Mouse (Mus musculus) right cerebral cortex, adult 2 months (tissue): ENCODE results near the gene Mcm3ap.

Experiments used
- DNase-seq, 2 experiments: peaks; one replicate each; pipeline ENCODE4 v3.0.0; 2021 to 2022; ENCODE audit warnings: low spot score in 2 of 2

Mcm3ap gene

DNA sequence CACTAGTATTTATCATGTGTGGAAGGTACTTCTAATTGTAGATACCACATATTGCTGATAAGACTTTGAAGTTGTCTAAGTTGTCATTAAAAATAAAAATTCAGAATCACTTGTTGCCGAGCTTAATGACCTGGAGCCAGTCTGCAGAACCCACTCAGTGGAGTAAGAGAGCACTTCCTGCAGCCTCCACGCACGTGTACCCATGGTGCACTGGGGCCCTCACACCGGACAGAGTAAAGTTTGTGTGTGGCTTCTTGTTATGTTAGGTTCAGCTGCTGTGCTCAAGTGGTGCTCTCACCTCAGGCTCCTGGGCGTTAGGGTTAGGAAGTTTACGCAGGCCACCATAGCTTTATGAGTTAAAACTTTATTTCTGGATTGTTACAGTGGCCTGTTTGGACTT is 26.8 kb downstream of the Mcm3ap start:
- DNase-seq, result no peak

DNA sequence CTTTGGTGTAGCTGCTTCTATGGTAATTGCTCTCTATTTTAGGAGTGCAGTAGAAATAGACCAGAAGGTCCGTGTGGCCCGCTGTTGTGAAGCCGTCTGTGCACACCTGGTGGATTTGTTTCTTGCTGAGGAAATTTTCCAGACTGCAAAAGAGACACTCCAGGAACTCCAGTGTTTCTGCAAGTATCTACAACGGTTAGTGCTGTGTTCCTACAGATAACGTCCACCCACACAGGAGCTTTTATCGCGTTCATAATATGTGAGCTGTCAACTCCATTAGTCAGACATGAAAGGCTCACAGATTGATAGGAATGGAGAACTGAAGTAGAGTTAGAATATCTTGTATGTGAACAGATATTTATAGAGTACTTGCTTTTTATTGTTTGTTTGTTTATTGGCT is 27.6 kb downstream of the Mcm3ap start:
- DNase-seq, result no peak

DNA sequence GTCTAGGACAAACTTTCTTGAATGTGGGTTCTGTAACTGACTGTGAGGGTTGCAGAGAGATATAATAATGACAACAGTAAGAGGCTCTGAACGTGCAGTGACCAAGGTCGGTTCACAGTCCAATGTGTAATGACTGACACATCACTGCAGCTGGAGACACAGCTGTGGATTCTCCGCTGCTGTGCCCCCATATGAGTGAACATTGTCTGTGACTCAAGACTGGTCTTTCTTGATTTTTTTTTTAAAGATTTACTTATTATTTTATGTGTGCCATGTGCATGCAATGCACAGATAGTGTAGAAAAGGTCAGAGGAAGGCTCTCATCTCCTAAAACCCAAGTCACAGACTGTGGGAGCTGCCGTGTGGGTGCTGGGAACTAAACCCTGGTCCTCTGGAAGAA is 28.8 kb downstream of the Mcm3ap start:
- DNase-seq, result no peak

DNA sequence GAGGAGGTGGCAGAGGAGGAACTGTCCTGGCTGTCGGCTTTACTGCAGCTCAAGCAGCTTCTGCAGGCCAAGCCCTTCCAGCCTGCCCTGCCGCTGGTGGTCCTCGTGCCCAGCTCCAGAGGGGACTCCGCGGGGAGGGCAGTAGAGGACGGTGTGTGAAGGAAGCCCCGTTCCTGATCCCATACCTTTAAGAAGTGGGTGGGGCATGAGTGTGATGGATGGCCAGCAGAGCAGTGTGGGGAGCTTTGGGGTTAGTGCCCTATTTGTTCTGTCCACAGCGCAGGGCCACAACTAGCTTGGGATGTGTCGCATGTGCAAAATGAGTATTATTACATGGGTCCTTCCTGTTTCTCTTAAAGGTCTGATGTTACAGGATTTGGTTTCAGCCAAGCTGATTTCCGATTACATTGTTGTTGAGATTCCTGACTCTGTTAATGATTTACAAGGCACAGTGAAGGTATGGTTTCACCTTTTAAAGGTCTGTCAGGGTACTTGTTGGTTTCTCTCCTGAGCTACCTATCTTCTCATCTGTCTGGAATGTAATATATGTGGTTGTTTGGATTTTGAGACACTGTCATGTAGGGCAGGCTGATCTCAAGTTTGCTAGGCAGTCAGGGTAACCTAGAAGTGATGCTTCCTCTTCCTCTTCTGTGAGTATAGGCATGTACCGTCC is 35.7 kb downstream of the Mcm3ap start:
- no peak for DNase-seq

DNA sequence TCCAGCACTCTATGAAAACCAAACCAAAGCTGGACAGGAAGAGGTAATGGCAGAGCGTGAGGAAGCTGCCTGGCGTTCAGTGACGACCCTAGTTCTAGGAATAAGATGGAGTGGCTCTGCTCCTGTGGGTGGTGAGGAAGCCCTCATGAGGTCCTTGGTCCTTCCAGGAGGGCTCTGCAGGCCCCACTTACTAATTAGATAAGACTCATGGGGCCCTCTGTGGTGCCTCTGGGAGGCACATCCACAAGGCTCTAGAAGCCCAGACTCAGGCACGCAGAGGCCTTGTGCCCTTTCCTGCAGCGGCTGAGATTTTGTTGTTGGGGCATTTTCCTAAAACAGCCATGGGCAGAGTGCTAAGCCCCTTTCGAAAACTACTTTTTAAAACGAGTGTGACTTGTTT is 37.1 kb downstream of the Mcm3ap start:
- no peak for DNase-seq

DNA sequence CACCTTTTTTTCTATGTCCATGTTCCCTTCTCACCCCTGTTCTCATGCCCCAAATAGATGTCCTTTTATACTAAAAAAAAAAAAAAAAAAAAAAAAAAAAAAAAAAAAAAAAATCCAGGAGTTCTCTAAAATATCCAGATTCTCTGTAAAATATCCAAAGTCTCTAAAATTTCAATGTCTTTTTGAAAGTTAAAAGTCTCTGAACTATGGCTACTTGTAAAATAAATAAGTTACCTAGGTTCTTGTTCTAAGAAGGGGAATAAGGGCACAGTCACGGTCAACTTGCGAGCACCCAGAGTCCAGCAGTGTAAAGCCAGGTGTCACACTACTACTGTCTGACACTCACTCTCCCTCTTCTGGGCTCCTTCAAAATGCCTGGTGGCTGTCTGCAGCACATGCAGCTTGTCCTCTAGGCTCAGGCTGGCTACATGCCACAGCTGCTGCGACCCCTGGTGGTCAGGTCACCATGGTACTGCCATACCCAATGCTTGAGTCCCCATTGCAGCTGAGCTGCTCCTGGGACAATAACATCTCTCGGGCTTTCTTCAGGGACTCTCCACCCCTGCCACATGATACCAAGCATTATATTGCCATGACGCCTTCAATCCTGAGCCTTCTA is 44.3 kb downstream of the Mcm3ap start:
- peak; percentile 35 to 41 for DNase-seq

DNA sequence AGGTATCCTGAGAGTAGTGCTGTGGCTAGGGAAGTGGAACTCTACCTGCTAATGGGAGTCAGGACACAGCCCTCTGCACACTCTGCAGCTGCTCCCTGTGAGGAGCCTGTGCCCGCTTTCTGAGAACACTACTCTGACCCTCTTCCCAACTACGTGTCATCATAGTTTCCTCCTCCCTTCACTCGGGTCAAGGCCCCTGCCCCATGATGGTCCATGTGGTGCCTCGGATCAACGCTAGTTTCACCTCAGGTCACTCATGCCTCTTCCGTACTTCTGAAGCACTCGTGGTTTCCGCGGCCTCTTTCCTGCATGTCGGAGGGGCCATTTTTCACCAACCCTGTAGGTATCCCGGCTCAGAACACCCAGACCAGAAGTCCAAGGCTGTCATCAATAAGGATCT is 62.2 kb downstream of the Mcm3ap start:
- no peak for DNase-seq

DNA sequence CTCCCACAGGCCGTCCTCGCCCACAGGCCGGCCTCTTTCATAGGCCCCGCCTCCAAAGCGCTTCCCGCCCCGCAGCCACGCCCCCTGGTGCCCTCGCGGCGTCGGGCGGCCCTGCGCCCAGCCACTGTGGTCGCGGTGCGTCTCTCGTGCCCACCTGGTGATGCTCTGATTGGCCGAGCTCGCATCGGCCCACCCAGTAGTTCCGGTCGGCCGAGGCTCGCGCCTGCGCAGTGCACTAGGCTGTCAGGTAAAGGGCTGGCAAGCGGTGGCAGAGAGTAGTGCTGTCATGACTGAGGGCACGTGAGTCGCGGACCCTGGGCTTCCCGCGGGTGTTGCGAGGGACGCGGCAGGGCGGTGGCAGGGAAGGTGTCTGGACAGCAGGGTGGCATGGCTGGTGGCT is 62.6 kb downstream of the Mcm3ap start, which contains the start of gene Lss:
TSS of gene Lss (plus strand) at position 214 of the 400 bp plus-strand sequence.
- peak; percentile 96 to 97 for DNase-seq

DNA sequence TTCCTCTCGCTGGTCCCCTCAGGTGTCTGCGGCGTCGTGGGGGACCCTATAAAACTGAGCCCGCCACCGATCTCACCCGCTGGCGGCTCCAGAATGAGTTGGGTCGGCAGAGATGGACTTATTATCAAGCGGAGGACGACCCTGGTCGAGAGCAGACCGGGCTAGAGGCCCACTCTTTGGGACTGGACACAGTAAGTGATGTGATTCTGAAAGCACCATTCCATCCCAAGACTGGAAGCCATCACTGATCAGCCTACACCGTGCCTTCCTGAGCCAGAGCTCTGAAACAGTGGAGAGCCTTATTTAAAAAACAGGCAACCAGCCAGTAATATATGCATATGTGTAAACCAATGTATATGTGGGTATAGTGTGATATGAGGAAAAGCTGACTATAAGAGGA is 63.1 kb downstream of the Mcm3ap start:
- no peak for DNase-seq

DNA sequence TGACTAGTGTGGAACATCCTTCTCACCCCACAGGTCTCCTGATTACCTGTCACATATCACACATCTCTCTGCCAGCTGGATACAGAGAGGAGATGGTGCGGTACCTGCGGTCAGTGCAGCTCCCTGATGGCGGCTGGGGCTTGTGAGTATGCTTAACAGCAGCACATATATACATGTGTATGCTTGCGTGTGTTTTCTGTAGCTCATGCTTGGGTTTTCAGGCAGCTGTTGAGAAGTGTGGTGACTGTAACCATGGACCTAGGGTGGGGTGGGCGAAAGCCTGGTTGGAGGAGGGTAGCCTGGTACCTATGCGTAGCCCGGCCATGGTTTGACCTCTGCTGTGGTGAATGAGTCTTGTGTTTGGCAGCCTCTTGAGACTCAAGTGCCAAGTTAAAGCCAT is 66.8 kb downstream of the Mcm3ap start:
- DNase-seq, result no peak

DNA sequence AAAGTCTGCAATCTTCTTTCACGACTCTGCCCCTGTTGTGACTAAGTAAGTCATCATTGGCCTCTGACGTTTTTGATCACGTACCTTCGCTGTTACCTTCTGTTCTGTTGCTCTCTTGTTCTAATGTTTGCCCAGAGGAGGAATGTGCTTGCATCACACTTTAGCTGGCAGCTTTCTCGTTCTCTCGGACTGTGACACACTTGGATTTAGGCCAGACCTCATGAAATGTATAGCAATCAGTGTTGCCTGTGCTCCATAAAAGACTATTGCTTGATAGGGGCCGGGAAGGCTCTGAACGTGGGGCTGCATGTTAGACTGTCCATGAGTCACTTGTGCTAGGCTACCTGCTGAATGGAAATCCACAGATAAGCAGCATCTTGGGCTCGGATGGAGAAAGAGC is 68.9 kb downstream of the Mcm3ap start:
- no peak for DNase-seq

DNA sequence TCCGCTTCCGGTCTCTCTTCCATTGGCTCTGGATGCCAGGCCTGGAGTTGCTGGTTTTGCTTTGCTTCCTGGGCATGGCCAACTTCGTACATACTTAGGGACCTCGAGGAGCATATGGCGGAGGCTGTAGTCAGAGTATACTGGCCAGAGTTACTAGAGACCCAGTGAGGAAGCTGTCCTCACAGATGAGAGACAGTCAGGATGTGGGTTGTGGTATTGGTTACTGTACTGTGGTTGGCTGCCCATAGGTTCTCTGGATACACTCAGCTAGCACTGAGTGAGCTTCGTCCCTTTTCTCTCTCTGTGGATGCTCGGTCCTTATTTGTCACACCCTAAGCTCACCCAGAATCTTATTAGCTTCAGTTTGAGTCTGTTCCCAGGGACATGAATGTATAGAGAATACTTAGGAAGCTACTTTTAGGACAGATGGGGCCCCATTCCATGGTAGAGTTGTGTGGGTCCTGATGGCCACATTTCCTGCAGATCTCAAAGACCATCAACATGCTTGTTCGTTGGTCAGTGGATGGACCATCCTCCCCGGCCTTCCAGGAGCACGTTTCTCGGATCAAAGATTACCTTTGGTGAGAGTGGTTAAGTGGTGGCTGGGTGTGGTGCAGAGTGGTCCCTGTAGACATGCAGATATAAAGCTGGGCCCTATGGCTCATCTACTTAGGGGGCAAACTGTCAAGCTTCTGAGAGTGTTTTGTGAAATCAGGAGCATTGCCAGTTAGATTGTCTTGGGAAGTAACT is 72.8 kb downstream of the Mcm3ap start:
- DNase-seq, result no peak

DNA sequence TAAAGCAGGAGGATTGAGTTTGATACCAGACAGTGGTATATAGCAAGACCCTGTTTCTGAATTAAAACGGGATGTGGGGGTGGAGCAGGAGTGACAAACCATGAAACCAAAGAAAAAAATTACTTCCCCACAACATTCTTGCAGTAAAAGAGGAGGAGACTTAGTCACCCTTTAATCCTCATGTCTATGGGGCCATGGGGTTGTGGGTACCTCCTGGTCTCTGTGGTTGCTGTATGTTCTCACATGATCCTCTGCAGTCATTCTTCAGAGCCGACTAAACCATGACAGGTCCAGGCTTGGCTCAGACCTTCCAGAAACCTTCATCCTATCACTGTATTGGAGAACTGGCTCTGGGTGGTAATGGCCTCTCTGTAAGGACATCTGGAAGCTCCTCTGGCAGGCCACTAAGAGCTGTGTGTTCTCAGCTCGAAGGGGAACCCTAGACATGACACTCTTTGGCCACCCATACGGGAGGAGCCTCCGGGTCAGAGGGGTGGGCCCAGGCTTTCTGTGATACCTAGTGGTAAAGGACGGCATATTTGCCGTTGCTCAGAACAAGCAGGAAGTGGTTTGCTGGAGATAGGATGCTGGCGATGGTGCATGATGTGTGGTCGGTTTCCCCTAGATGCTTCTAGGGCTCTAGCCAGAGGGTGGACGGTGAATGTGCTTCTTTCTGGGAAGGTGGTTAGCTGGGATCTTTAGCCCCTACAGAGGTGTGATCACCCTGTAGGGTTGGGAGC is 74.1 kb downstream of the Mcm3ap start:
- DNase-seq, result no peak

DNA sequence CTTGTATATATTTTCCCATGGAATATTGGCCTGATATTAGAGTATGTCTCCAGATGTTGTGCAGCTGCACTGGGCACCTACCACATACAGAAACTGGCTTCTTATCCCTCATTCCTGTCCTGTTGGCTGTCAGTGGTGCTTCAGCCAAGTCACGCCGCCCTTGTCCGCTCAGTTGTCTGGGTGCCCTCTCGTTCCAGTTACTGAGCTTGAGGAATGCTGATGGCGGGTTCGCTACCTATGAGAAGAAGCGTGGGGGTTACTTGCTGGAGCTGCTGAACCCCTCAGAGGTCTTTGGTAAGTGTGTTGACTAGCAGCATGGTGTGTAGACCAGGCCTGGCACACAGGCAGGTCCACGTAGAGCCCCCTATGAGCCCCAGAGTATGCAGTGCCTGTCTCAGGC is 77.8 kb downstream of the Mcm3ap start:
- no peak for DNase-seq

DNA sequence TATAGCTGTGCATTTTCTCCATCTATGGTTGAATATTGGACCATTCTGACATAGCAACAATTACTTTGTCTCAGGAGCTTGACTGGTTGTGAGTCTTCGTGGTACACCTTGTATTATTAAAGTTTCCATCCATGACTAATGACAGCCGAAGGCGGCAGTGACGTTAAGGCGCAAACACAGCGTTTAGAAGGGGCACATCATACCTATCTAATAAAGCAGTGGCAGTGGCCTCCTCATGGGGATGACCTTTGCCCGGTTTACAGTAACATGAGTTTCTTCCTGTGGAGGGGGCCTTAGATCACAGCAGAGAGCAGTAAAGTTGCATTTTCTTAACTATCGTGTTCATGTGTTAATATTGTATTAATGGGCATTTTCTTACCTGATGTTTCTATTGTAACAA is 79.5 kb downstream of the Mcm3ap start:
- DNase-seq, result no peak

DNA sequence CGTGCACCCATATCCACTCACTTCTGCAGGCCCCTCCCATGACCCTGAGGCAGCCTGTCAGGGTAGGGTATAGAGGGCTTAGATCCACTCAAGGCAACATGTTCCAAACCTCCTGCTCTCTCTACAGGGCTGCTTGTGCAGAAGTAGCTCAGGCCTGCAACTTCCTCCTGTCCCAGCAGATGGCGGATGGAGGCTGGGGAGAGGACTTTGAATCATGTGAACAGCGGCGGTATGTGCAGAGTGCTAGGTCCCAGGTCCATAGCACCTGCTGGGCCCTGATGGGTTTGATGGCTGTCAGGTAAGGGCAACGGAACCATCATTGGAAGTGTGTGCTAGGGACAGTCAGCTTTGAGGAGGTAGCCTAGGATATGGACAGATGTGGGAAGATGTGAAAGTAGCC is 81.7 kb downstream of the Mcm3ap start:
- DNase-seq, result peak in 1 of 2 experiments; percentile 20

DNA sequence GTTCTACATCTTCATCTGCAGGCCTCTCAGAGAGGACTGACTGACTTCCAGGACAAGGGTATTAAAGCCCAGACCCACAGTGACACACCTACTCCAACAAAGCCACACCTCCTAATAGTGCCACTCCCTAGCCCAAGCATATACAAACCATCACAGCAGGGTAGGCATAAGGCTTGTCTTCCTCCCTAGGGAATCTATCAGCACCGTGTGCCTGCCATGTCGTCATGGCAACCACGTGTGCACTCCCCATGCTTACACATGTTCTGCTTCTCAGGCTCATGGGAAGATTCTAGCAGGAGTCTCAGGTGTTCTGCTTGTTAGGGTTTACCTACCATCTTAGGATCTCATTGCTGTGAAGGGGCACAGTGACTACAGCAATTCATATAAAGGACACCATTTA is 82.8 kb downstream of the Mcm3ap start:
- DNase-seq, result no peak

DNA sequence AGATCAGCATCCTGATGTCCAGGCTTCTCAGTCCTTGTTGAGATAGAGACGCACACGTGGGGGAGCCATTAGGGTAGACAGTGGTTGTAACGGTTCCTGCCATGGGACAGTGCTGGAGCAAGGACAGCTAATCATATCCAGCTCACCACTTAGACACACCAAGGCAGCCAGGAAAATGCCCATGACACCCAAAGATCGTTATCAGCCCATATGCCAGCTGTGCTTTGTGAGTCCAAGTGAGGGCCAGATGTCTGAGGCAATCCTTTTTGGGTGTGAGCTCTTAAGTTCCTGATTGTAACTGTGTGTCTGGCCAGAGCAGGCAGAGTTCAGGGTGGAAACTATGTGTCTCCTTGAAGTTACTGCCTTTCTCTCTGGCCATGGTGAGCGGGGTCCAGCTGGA is 85.3 kb downstream of the Mcm3ap start:
- DNase-seq, result no peak

DNA sequence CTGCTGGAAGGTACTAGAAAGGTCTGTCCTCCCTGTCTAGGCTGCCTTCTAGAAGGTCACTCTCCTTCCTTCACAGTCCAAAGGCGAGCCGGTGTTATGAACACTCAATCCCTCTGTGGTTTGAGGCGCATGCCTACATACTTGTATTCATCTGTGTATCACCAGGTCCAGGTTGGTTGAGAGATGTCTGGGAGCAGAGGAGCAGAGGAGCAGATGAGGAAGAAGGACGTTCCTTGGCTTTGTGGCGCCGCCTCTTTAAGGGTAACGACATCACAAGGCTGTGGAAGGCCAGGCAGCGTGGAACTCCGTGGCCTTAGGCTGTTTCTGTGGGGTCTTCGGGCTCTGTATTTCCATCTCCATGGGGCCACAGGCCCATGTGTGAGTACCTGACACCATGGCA is 93.2 kb downstream of the Mcm3ap start, which contains the start of gene Spatc1l:
TSS of gene Spatc1l (plus strand) at position 301 of the 400 bp plus-strand sequence.
- DNase-seq, result no peak
